Mouse (Mus musculus) cerebellum, postnatal 14 days (tissue): ENCODE measurements around the gene Tent4a.

Experiments used
- DNase-seq, 2 experiments: peaks; one replicate each; pipeline ENCODE4 v3.0.0; 2021; ENCODE audit warnings: mixed read lengths in 2 of 2

Gene Tent4a

GRCm38 (mm10) chr13:69460635-69461465, 73.6 kb downstream of the Tent4a start:
- peak; percentile 38 to 61 for DNase-seq

DNA sequence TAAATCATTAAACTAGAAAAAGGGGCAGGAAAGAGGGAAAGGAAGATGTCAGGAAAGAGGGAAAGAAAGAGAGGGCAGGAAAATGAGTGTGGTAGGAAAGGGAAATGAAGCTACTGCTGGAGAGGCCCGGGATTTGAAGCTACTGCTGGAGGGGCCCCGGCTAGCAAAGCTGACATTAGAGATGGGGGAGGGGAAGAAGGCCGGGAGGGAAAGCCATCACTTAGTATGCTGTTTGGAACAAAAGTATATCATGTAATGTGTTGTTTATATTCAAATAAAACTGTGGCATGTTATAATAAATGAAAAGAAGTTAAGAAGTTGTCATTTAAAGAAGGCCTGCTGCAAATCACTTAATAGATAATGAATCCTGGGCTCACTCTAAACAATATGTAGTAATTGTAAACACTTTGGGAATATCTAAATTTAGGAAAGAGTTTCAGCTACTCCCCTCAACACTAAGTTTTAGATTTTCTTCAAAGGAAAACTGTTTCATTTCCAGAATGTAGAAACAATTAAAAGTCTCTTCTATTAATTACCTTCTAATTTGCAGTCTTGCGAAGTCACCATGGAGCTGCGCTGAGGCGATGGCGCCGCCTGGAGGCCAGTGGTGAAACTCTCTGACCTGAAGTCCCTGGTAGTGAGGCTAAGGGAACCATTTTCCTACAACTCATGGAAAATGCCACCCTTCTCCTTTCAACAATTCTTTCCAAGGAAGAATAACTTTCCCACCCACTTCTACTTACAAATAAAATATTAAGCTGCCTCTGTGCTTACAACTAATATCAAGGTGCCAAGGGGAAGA, 74.6 kb downstream of the Tent4a start:
- peak; percentile 70 to 79 for DNase-seq

- no peak for DNase-seq
Measured at GRCm38 (mm10) chr13:69458891-69459290, 75.5 kb downstream of the Tent4a start.

GRCm38 (mm10) chr13:69458461-69458860, 76.0 kb downstream of the Tent4a start:
- no peak for DNase-seq

DNA sequence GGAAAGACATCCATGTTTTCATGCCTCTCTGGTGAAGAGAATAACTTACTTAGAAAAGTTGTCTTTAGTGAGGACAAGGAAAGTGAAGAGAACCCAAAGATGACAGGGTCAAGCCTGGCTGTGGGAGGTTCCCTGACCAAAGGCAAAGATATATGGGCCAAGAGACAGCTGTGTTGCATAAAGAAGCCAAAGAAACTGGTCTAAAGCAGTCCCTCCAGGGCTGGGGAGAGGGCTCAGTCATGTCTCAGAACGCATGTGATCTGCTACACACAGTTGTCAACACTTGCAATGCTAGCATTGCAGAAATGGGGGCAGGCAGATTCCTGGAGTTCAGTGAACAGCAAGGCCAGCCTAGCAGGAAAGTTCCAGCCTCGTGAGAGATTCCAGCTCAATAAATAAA, 77.3 kb downstream of the Tent4a start:
- DNase-seq = no peak

- no peak for DNase-seq
Measured at GRCm38 (mm10) chr13:69456641-69457040, 77.8 kb downstream of the Tent4a start.

DNA sequence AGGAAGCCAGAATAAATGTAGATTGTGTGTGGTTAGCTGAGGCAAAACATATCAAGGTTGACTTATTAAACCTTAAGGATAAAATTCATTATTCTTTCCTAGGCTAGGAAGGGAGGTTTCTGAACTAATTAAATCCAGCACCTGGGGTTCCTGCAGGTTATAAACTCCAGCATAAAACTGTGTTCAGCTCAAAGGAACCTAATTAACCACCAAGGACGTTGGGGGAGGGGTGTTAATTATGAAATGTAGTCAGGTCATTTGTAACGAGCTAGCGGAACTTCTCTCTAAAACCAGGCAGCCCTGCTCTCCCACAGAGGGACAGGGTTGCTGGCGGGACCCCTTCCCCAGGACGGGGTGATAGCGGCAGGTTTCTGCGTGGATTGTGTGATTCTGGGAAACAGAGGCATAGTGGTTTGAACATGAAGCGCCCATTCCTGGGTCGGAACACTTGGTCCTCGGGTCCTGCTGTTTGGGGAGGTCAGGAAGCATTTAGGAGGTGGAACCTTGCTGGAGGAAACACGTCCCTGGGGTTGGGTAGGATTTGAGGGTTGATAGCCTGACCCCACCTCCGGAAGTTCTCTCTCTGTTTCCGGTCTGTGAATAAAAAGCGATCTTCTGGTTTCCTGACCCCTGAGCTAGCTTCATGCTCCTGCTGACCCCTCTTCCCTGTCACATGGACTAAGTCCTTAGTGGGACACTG, 78.8 kb downstream of the Tent4a start:
- no peak for DNase-seq
